Mouse (Mus musculus) testis, postnatal 10 days (tissue): Measurements from ENCODE around the gene Ubn1.

Source experiments
- DNase-seq: peaks from one replicate; pipeline ENCODE4 v3.0.0; 2021; ENCODE audit warnings: low spot score

Gene Ubn1

DNA sequence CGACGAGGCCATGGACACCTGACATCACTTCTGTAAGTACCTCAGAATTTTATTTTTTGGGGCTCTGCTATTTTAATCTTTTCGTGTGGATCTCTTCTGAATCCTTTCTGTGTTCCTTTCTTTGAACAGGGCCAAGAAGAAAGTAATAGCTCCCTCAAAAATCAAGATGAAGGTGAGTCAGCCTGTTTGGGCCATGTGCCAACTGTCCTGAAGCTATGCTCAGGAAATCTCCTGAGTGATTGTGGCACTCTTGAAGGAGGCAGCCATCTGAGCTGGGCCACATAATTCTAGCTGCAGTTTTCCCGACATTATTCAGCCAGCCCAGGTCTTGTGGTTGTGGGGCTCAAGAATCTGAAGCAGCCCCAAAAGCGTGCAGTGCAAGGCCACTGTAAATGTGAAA, 24.5 kb downstream of the Ubn1 start:
- DNase-seq, result no peak

DNA sequence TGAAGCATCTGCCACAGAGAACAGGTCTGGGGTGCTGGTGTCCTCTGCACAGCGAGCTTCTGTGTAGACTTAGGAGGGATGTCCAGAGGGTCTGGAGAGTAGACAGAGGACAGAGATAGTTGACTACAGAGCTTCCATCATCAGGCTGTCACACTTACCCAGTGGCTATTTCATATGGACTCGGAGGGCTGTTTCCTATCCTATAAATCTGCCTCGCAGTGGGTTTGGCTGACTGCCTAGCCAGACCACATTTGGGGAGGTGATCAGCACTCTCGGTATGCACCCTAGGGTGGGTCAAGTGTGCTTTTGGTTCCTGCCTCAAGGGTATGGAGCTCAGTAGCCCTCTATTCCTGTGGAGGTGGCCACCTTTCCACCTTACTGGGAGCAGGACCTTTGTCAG, 35.3 kb downstream of the Ubn1 start:
- DNase-seq, result no peak

DNA sequence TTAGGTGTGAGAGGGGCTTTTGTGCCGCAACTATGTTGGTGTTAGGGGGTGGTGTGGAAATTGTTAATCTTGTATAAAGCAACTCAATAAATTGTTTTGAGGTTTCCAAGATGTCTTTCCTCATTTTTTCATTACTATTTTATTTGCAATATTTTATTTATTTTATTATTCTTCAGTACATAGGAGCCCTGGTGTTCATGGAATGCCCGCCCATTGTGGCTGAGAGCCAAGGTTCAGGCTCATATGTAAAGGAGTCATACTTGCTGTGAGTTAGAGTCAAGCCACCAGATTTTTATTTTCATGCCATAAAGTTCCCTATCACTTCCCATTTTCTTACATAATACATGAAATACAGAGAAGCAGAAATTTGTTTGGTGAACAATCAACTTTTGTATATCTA, 36.3 kb downstream of the Ubn1 start:
- DNase-seq, result no peak

DNA sequence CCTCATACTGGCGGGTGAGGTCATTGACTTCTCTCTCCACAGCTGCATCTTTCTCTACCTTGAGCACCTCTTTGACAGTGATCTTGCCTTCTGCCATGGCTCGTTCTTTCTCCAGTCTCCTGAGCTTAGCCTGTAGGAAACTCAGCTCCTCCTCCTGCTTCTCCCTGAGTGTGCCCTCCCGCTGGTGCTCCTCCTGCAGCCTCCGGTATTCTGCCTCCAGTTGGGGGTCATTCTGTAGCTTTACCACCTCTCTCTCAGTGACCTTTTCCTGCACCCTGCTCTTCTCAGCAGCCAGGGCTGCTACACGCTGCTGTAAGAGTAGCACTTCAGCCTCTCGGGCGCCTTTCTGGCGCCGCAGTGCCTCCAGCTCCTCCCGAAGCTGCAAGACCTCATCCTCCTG, 39.2 kb downstream of the Ubn1 start:
- no peak for DNase-seq

DNA sequence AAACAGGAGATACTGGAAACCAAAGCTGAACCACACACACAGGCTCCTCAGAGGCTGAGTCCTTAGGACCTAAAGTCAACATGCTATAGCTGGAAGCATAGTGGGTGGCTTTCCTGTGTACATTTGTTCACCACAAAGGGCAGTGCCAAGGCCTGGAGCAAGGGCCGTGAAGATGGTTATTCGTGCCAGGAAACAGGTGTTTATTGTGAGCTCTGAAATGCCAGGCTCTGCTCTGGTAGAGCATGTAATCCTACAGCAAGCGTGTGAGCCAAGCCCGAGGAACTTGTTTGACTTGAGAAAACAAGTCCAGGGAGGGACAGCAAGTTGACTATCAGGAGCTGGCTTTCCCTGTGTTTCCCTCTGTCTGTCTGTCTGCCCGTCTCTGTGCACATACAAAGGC, 43.4 kb downstream of the Ubn1 start:
- no peak for DNase-seq

DNA sequence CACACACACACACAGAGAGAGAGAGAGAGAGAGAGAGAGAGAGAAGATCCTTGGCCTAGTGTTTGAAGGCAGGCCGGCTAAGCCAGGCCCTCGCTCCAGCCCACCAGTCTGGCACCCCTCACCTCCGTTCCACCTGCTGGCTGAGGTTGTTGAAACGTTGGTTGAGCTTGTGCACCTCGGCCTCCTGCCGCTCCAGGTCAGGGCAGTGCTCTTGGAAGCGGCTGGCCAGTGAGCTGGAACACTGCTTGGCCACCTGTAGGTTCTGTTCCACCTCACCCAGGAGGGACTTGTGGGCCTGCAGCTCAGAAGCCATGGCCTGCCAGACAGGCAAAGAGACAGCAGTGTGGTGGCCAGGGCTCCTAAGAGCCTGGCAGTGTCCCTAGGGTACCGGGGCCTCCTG, 46.6 kb downstream of the Ubn1 start:
- no peak for DNase-seq

DNA sequence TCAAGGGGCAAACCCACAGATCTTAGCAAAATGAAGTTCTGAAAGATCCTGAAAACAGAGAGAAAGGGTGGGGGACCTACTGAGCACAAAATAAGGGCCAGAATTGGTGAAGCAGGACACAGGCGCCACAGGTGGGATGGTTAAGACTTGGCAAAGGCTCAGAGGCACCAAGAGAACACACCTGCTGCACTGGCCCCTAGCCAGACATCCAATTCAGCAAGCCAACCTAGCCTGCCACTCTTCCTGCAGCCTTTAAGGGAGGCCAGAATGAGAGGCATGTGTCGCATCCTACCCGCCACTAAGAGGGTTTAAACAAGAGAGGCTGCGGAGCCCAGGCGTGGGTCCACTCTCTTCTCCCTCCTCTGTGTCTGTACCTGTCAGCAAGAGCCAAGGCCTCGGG, 51.1 kb downstream of the Ubn1 start:
- no peak for DNase-seq

DNA sequence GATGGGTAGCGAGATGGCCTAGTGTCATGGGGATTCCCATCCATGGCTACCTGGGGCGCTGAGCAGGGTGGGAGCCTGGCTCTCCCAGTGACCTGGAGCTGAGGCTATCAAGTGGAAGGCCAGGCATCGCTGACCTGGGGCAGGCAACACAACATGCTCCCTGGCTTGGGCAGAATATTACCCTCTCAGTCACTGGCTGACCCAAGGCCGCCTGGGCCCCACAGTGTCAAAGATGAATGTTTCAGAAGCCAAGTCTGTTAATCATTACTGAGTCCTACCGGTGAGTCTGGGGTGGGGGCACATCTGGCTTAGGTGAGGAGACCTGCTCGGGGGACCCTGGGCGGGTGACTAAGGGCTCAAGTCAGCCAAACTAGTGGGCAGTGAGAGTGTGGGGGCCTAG, 60.0 kb downstream of the Ubn1 start:
- DNase-seq, result no peak

DNA sequence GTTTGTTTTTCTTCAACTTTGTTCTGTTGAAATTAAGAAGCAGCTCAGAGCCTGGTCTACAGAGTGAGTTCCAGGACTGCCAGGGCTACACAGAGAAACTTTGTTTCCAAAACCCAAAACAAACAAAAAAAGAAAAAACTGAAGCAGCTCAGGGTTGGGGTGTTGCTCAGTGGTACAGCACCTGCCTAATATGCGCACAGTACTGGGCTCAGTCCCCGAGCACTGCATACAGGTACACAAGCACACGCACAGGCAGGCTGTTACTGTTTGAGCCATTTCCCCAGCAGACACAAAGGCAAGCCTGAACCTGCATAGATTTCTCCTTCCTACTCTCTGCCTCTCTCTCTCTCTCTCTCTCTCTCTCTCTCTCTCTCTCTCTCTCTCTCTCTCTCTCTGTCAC, 61.2 kb downstream of the Ubn1 start:
- DNase-seq, result no peak

DNA sequence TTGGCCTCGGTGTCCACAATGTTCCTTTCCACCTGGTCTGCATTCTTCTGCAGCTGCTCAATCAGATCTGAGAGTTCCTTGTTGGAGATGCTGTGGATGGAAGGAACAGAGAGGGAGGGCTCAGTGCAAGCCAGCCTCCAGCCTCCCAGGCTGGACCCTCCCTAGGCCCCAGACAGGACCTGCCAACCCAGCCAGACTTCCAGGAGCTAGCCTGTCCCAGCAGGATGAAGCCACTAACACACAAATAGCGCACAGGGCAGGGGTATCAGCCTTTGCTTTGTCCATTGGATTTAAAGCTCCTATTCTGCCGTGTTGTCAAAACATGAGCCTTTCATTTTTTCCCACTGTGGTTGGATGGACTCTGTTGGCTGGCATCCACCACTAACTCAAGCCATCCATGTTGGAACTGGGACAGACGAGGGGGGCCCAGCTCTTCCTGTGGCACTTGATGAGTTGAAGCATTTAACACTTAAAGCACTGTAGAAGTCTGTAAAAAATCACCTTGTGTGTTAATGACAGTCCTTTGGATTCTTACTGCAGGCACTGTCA, 63.2 kb downstream of the Ubn1 start:
- no peak for DNase-seq

DNA sequence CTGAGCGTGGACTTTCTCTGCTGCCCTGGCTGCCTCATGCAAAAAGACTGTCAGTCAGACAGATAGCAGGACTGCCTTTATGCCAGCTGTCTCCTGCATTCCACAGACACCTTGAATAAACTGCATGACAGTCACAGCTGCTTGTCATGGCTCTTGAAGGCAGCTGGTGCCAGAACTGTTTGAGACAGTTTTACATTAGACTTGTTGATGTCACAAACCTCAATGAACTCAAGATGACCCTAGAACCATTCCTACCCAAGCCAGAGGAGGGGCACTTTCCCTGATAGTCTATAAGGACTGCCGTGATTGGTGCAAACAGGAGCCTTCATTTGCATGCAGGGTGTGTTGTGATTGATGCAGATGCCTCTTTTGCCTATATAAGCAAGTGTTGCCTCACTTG, 63.7 kb downstream of the Ubn1 start:
- DNase-seq, result no peak

DNA sequence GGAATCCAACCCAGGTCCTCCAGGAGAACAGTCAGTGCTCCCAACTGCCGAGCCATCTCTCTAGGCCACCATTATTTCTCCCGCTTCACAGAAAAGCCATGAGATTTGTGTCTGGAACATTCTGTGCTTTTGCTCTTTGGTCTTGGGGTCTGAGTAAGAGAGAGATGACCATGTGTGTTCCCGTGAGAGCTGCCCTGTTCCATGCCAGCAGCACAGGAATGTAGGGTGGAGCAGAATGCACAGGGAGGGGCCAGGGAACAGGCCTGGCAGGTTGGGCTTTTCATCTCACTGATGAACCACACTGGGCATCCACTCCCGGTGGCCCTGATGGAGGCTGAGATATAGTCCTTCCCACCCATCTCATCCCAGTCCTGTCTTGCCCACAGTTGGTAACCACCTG, 69.5 kb downstream of the Ubn1 start:
- no peak for DNase-seq

DNA sequence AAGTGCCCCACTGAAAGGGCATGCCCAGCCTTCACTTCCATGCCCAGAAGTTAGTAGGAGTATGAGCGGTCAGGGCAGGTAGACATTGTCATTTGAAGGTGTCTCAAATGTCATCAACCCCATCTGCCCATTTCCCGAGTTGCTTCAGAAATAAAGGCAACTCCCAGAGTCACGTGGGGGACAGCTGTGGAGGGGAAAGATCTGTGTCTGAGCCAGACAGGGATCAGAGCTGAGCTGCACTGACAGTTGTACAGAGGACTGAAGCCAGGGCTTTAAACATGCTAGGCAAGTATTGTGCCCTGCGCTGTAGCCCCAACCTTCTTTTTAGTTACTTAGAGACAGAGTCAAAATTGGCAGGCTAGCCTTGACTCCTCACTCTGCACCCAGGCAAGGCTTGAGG, 70.0 kb downstream of the Ubn1 start:
- no peak for DNase-seq

DNA sequence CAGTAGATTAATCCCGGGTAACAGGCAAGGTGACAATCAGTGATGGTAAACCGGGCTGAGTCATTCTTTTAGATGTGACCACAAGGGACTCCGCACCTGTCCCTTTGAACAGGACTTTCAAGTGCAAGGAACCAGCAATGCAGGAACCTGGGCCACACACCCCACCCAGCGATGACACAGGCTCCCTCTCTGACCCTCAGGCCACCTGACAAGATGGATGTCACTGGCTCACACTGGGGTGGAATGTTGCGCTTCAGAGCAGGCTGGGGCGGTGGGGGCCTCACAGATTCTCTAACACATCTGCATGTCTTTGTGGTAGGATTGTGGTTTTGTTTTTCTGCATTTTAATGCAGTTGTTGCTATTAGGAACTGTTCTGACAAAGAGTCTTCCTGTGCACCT, 73.6 kb downstream of the Ubn1 start:
- DNase-seq, result no peak

DNA sequence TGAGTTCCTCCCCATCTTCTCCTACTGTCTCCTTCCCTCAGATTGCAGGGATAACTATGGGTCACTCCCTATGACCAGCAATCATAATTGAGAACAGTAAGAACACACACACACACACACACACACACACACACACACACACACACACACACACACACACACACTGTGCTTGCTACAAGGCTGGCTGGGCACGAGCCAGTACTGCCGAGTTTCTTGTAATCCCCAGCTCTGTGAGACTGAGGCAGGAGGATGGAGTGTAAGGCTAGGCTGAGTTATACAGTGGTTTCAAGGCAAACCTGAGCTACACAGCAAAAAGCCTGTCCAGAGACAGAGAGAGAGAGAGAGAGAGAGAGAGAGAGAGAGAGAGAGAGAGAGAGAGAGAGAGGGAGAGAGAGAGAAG, 80.3 kb downstream of the Ubn1 start:
- DNase-seq, result no peak

DNA sequence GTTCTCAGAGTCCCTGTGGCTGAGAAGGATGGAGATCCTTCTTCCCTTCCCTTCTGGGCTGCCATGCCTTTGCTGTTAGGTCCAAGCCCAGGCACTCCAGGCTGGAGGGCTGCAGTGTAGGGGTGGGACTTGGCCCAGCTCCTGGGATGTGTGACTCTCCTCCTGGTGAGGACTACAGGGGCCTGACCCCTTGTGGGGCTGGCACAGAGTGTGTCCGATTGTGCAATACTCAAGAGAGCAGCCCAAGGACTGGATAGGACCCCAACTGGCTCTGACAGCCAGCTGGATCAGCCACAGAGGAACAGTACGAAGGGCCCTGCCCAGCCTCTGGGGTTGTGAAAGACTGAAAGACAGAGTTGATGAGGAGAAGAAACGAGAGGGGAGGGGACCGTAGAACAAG, 80.9 kb downstream of the Ubn1 start:
- DNase-seq, result peak; percentile 73

DNA sequence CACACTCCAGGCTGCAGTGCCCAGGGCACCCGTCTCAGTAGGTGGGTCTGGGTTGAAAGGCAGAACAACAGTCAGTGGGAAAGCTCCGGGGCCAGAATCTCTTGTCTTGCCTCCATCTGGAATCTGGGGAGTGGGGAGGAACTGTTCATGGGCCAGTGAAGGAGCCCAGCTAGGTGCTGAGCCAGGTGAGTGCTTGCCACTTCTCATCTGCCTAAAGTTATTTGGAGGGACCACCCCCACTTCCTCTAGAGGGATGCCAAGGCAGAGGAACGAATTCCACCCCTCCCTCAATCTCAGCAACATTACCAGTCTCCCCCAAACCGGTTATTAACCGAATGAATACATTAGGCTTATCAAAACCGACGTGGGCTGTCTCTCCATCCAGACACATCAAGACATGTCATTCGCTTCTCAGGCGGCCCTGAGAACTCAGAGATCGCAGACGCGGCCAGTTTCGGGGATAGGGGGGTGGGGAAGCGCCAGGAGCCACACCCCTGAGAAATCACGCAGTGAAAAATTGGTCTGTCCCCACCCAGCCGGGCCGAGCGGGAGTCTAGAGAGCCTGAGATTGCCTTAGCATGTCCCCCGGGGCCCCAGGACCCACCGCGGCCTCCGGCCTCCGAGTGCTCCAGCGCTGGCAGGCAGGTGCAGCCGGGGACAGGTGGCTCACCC, 81.5 kb downstream of the Ubn1 start:
- no peak for DNase-seq

DNA sequence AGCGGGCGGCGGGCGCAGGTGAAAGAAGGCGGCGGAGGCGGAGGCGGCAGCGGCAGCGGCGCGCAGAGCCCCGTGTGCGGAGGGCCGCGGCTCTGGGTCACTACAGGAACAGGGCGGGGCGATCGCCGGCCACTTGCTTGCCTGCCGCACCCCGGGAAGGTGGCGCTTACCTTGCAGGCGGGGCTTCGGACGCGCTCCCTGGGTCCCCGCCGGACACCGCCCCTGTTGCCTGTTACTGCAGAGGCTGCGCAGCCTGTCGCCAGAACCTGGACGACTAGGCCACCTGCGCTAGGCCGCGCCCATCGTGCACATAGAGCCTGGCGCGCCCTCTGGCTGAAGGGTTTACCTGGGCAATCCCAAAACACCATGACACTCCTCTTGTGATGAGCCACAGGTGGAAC, 82.5 kb downstream of the Ubn1 start, which contains the start of gene Ppl:
TSS of gene Ppl (minus strand) at position 21 of the 401 bp plus-strand sequence.
- DNase-seq, result peak; percentile 58

DNA sequence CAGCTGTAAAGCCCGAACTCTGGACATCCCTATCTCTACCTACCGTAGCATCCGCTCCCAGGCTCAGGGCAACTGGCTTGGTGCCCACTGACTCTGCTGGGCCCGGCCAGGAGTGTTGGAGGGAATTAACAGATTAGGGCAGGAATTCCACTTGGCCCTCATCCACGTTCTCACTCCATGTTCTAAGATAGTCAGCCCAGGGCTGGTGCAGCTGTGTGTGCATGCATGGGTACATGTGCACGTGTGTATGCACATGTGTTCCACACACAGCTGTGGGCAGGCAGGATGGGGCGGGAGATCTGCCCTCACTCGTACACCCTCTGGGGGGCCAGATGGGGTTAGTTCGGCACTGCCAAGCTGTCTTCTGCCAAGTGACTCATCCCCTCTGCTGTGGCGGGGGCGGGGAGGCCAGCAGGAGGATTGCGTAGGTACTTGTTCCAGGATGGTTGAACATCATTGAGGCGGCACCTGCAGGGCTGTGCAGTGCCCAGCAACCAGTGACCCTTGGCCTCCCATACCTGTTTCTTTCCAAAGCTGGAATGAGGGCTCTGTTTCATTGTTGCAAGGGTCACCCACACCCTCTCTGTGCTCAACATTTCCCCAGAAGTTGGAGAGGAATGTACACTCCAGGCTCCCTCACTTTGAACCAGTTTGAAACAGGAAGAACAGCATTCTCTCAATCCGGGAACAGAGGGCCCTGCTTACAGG, 84.9 kb downstream of the Ubn1 start:
- peak; percentile 77 for DNase-seq

DNA sequence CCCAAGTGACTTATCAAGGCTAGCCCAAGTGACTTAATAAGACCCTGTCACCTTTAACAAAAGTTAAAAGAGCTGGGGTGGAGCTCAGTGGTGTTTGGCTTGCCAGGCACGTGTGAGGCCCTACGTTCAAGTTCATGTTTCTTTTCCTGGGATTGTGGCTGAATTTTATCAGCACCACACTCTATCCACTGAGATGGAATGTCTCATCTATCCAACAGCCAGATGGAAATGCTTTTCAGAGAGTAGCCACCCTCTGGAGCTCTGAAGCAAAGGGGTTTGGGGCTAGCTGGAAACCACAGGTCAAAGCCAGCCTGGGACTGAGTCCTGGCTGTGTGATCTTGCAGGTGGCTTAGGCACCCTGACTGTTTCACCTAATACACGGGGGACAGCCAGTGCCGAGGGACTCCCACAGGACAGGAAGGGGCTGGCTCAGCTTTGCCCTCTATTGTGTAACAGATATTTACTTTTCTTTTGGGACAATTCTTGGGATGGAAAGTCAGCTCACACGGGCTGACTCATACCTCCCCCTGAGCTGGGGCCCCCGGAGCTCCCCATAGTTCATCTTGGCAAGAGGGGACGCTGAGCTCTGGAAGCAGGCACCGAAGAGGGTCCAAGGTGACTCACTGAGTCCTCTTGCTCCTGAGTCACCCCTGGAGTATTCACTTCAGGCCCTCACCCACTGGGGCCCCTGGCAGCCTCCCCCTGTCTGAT, 85.8 kb downstream of the Ubn1 start:
- no peak for DNase-seq
